Mouse (Mus musculus): ENCODE results near the gene Nup160.
A peak's percentile ranks its signal among the peaks of the same experiment; 100 is the strongest.

Gene Nup160

DNA sequence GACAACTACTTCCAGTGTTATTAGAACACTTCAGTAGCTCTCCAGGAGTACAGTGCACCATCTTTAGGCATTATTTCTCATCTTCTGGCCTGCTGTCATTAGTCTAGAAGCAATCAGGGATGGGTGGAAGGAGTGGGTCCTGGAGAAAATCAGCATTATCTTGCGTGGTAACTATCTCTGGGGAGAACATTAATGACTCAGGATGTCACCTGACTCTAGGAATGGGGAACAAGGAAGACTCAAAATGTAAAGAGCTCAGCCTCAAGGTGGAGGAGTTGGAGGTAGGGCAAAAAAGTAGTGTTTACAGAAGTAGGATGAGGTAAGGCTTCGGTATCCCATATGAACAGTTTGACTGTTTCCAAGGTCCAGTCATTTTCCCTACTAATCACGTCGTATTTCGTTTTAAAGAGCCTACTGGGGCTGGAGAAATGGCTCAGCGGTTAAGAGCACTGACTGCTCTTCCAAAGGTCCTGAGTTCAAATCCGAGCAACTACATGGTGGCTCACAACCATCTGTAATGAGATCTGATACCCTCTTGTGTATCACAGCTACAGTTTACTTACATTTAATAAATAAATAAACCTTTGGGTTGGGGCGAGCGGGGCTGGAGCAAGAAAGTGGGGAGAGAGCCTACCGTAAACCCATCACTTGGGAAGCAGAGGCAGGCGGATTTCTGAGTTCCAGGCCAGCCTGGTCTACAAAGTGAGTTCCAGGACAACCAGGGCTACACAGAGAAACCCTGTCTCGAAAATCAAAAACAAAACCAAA lies 67.5 kb downstream of the Nup160 start:
- DNase-seq (ENCODE audit: low read depth in 1 of 2, low spot score in 2 of 2): no peak

DNA sequence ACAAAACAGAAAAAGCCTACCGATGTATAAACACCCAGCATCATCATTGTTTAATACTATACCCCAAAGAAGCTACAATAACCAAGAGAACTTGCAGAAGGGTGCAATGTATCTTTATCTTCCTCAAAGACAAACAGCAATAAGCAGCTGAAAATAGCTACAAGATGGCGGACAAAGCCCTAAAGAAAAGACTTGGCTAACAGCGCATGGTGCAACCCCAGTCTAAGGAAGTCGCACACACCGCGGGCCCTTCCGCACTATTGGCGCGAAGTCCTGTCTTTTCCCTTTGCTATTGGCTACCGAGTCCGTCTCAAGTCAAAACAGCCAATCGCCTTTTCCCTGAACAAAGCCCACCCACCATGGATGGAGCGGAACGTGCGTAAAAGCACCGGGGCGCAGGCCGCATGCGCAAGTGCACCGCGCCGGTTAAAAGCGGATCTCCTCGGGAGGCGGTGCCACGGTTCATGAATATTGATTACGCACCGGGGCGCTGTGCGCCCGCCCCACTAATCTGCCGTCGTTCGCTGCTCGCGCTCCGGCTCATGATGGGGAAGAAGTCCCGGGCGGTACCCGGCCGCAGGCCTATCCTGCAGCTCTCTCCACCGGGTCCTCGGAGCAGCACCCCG lies 68.2 kb downstream of the Nup160 start, which contains the start of gene Fnbp4:
Gene Fnbp4 (plus strand): TSS at position 318 of the 626 bp plus-strand sequence.
- peak; percentile 97 to 98 for DNase-seq (ENCODE audit: low read depth in 1 of 2, low spot score in 2 of 2)

DNA sequence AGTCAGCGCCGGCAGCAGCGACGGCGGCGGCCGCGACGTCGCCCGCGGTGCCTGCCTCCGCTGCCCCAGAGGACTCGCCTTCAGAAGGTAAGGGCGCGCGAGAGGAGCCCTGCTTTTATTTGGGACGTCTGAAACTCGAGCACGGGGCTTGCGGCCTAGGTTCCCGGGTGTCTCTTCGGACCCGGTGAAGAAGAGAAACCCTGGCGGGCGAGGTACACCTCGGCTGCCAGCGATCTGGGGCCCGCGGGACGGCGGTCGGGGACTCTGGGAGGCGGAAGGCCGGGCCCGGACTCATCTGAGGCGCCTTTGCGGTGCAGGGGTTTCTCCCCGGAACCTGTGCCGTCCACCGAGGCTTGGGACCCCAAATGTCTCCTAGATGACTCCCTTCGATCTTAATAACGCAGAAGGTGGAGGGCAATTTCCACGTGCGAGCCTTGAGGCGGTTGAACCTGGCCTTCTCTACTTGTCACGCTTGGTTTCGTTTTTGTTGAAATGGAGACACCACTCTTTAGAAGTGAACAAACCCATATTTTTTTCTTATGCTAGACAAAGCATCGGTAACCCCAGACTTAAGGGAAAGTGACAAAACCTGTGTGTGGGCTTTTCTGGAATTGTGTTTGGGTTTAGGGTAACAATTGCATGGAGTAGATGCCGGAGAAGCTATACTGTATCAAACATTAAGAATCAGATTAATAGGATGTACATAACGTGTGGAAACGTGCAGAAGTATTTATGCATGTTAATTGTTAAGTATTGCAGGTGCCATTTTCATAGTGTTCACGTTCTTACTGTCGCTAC lies 68.9 kb downstream of the Nup160 start:
- DNase-seq (ENCODE audit: low read depth in 1 of 2, low spot score in 2 of 2): peak in 1 of 2 experiments; percentile 3

DNA sequence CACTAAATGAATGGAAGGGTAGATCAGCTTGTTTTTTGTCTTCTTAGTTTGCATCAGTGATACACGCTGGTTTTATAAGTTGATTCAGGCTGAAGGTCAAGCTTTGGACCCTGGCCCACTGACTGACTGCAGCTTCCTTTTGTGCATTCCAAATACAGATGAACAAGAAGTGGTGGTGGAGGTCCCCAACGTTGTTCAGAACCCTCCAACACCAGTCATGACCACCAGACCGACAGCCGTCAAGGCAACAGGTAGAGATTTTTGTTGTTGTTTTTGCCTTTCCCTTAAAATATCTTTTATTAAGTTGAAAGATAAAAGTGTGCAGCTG lies 69.5 kb downstream of the Nup160 start:
- DNase-seq (ENCODE audit: low read depth in 1 of 2, low spot score in 2 of 2): no peak

DNA sequence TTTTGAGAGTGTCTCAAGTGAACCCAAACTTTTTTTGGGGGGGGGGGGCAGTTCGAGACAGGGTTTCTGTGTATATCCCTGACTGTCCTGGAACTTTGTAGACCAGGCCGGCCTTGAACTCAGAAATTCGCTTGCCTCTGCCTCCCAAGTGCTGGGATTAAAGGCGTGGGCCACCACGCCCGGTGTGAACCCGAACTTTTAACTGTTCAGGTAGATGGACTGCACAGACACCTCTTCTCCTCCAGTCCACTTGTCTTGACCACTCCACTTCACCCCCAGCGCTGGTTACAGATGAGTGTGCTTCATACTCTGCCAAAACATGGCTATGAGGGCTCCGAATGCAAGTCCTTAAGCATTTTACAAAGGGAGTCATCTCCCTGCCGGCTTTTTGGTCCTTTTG lies 70.1 kb downstream of the Nup160 start:
- DNase-seq (ENCODE audit: low read depth in 1 of 2, low spot score in 2 of 2): no peak

DNA sequence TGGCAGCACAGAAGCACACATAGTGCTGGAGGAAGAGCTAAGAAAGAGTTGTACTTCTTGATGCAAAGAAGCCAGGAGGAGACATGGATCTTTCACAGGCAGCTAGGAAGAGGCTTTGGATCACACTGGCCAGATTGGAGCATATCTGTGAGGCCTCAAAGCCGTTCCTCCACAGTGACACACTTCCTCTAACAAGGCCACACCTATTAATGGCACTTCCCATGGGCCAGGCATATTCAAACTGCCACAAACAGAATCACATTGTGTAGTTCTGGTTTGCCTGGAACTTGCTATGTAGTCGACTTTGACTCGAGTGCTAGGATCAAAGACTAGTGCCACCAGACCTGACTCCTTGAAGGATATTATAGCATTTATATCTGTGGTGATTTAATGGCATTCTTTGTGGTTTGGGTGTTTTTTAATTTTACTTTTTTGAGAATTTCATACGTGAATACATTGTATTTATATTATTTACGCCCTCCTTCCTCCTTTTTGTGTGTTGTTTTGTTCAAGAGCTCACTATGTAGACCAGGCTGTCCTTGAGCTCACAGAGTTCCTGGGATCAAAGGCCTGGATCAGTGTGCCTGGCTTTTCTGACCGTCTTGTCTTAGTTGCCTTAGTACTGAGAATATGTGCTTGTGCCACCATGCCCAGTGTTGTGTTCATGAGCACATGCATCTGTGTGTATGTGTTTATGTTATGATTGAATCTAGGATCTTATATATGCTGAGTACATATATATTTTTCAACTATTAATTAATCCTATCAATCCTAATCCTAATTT lies 72.9 kb downstream of the Nup160 start:
- DNase-seq (ENCODE audit: low read depth in 1 of 2, low spot score in 2 of 2): peak in 1 of 2 experiments; percentile 5

DNA sequence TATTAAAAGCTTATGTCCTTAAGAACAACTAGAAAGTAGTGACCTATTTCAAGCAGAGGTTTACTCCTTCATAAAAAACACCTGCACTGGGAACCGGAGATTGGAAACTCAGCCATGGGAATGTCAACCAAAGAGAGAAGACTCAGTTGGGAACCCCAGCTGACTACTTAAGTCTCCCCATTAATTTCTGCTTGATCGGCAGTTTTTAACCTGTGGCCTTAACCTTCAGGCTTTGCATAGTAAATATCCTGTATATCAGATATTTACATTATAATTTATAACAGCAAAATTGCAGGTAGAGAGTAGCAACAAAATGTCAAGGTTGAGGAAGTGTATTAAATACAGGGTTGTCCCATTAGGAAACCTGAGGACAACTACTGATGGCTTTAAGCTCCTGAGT lies 76.5 kb downstream of the Nup160 start:
- no peak for DNase-seq (ENCODE audit: low read depth in 1 of 2, low spot score in 2 of 2)

DNA sequence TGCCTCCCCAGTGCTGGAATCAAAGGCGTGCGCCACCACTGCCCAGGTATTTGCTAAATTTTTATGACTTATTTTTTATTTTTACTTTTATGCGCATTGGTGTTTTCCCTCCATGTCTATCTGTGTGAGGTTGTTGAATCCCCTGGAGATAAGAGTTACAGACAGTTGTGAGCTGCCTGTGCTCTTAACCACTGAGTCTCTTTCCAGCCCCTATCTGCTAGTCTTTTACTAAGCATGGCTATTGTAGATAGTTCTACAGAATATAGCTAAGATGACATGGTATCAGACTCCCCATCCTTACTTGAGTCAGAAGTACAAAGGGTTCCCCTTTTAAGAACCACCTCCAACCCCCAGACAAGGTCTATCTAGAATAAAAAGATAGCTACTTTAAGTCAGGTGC lies 77.2 kb downstream of the Nup160 start:
- no peak for DNase-seq (ENCODE audit: low read depth in 1 of 2, low spot score in 2 of 2)

DNA sequence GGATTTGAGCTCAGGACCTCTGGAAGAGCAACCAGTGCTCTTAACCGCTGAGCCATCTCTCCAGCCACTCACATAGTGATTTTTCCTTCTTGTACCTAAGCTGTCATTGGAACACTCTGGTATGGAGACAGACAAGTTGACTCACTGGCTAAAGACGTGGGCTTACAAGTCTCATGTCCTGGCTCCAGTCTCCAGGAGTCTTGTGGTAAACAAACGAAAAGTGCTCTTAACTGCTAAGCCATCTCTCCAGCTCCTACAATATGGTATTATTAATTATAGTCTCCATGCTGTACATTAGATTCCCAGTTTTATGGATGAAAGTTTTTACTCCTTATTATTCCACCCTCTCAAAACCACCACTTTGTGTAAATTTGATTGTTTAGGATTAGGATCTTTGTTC lies 88.1 kb downstream of the Nup160 start:
- no peak for DNase-seq (ENCODE audit: low read depth in 1 of 2, low spot score in 2 of 2)

DNA sequence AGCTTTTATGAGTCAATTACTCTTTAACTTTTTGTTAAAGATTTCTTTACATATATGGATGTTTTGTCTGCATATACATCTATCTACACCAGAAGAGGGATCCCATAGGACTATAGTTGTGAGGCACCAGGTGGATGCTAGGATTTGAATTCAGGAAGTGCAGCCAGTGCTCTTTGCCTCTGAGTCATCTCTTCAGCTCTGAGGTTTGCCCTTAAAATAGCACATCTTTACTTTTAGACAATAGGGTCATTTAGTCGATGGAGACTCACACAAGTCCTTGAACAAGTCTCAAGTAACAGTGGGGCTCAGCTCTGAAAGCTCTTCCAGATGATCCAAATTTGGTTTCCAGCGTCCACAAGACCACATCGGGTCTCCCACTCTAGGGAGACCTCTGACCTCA lies 104.3 kb downstream of the Nup160 start:
- no peak for DNase-seq (ENCODE audit: low read depth in 1 of 2, low spot score in 2 of 2)

DNA sequence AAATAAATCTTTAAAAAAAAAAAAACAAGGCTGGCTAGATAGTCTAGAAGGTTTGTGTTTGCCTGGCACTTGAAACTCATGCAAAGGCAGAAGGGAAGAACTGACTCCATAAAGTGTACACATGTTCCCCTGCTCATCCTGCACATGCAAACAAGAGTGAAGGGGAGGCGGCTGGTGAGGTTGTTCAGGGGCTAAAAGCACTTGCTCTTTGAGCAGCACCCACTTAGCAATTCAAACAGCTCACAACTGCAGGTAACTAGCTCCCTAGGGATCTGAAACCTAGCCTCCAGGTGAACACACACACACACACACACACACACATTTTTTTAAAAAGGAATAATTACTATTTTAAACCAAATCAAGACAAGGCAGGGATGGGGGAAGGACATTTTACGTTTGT lies 104.9 kb downstream of the Nup160 start:
- DNase-seq (ENCODE audit: low read depth in 1 of 2, low spot score in 2 of 2): no peak

DNA sequence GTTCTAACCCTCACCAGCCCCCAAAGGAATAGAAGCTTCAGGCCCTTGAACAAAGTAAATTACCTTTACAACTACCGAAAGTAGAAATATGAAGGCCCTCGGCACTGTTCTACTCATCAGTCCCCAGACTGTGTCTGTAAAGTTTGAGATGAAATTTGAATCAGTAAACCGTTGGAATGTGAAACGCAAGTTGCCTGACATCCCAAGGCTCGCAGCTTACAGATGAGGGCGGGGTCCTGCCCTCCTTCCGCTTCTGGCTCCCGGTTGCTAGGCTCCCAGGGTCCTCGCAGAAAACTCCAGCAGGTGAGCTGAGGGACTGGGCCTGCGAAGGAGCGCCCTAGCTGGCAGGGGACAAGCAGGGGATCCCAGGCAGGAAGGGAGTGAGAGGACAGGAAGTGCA lies 105.4 kb downstream of the Nup160 start, which contains the start of gene Agbl2:
Gene Agbl2 (plus strand): TSS at position 270 of the 400 bp plus-strand sequence.
- no peak for DNase-seq (ENCODE audit: low read depth in 1 of 2, low spot score in 2 of 2)

DNA sequence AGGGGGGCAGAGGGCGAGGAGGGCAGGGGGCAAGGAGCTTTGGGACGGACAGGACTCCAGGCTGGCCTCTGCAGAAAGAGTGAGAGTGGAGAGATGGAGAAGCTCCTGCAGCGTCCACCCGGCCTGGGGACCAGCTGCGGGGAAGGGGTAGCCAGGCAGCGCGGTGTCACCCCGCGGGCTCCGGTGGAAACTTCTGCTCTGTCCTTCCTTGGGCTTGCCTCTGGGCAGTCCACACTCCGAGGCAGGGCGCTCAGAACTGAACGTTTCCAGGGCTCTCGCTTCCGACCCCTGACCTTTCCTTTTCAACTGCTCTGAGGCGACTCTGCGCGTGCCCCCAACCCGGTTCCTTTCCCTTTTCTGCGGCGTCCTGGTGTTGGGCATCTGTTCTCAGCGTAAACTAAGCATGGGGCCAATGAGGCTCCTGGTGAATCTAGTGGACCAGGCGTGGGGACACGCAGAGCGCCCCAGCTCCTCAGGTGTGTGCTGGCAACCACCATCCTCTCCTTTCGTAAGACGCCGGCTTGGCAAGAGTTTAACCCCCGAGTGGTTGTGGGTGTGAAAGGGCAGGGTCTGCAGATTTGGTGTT lies 106.0 kb downstream of the Nup160 start:
- no peak for DNase-seq (ENCODE audit: low read depth in 1 of 2, low spot score in 2 of 2)
